Mouse (Mus musculus): ENCODE measurements around the gene Ccr1l1.

The Ccr1l1 gene

DNA sequence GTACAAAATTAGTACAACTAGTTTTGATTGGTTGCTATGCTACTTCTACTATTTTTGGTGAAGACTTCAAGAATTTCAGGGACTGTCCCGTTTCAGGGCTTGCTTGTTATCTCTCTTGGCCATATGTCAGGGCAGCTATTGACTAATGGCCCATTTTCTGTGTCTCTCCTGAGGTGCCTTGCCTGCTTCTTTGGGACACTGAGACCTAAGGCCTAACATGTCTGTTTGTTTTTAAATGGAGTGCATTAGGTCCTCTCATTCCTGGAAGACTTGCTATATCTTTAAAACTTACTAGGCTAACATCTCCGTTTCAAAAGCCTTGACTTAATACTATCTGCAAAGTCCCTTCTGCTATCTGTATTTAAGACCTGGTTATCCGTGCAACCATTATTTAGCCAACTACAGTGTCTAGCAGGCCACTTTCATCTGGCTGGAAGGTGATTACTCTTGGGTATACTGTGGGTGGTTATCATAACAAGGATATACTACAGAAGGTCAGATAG is 20.2 kb downstream of the Ccr1l1 start:
- DNase-seq = no peak

DNA sequence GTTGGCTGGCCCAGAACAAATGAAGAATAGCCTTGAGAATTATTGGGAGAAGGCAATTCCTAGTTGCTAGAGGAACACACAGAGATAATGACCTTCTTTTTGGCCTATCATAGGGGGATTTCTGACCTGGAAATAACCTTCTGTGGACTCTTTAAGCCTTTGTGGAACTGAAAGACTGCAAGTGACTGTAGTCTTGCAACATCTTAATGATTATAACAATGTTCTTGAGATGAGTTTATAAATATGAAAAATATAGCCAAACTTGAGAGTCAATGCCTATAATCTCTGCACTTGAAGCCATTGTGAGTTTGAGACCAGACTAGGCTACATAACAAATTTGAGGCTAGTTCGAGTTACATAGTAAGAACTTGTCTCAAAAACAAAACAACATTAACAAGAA is 21.3 kb downstream of the Ccr1l1 start:
- no peak for DNase-seq

DNA sequence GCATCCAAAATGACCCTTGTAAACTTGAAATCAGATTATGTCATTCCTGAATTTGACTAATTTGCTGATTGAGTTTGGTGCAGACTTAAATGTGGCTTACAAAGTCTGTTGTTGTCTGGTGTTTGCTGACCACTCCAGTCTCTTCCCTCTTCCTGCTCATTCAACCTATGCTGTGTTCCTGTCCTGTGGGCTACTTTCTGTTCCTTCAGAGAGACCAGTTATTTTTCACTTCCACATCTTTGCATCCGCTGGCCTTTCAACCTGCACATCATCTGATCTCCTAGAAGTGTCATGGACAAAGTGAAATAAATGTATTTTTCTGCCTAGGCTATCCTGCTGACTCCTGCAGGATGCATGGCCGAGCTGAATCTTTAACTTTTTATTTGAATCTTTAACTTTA is 24.7 kb downstream of the Ccr1l1 start:
- DNase-seq = no peak

DNA sequence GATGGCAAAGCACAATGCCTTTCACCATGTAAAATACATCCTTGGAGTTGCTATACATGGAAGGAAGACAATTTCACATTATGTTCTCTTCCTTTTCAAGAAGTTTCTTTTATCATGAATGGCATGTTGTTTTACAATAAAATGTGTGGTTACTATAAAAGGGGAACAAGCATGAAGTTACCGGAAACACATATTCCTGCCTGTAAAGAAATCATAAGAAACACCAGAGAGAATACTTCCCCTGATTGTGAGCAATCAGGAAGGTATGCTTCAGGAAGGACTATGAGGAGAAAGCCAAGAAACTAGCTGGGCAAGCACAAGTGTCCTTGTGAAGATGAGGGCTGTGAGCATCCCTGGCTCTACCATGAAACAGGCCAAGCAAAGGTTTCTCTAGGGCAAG is 27.0 kb downstream of the Ccr1l1 start:
- DNase-seq = no peak

DNA sequence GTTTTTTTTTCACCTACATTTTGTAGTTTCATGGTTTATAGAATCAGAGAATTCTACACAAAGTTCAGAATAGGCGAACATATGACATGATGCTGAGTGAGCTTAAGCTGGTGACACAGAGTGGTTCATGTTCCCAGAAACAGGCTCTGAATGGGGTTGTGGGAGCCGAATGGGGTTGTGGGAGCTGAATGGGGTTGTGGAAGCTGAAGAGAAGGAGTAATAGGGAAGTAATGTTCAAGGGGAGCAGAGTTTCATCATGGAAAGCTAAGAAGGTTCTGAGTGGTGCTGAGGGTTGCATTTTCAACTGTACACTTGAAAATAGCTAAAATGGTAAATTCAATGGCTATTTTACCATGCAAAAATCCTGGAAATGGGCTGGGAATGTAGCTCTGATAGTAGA is 28.8 kb downstream of the Ccr1l1 start:
- DNase-seq = no peak

DNA sequence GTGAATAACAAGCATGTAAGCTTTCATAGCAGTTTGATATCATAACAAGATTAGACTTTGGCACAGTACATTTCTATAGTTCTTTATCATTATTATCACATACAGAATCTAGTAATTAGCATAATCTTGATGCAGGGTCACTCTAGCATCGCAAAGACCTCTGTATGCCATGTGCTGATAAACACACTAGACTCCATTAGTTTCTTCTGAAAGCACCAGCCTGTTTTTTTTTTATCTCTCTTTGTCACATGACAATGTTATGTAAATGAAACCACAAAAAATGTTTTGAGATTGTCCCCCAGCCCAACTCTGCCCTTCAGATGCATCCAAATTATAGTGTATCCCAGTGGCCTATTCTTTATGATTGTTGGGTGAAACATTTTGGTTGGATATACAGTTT is 30.4 kb downstream of the Ccr1l1 start:
- no peak for DNase-seq

DNA sequence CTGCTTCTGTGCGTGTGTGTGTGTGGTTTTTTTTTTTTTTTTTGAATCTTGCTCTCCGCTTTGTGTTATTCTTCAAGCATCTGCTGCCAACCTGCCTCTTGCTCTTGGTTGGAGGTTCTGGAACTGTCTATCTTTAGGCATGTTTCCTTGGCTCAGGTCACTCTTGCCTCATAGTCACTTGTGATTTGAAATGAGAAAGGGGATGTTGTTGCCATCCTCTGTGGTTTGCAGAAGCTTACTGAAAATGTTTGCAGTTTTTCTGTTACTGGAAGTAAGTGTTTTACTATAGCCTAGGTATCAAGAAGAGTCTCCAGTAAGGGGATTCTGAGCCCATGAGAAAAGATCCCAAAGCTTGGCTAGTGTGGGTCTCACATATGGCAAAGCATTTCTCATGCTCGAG is 36.2 kb downstream of the Ccr1l1 start:
- DNase-seq = no peak

DNA sequence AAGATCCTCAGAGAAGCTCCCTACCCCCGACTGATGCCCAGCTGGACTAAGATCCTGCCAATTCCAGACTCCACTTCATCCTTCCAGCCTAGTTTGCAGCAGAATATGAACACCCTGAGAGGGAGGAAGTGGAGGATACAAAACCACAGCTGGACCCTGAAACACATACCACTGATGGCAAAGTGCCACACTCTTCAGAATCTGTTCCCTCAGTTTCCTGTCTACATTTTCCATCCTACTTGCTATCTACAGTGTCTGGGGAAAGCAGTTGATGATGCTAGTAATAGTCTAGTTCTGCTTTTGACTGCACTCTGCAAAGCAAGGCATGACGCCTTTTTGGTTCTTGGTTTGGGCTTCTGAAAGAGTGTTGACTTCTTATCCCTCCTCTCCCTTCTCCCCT is 36.9 kb downstream of the Ccr1l1 start:
- no peak for DNase-seq

DNA sequence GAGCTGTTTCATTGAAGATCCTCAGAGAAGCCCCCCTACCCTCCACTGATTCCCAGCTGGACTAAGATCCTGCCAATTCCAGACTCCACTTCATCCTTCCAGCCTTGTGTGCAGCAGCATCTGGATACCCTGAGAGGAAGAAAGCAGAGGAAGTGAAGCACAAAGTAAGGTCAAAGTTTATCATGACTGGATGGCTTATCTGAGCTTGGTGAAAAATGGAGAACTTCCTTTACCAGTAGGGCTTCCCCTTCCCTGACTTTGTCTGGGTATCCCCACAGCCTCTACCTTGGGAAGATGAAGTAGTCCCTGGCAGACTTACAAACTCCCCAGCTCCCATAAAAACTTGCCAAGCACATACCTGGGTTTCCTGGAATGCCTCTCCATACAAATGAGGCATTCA is 37.6 kb downstream of the Ccr1l1 start:
- DNase-seq = no peak

DNA sequence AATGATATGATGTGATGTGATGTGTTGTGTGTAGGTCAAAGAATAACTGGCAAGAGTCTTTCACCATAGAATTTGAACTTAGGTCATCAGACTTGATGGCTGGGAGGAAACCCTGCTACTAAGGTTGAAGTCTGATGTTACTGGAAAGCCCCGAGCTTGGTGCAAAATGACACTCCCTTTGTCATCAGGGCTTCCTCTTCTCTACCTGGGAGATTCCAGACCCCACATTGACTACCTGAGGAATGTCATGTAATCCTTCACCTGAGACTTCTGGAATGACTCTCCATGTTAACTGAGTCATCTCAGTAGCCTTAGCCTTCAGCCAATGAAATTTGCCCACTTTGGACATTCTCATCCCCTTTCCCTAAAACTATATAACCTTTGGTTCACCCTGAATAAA is 38.0 kb downstream of the Ccr1l1 start:
- no peak for DNase-seq

DNA sequence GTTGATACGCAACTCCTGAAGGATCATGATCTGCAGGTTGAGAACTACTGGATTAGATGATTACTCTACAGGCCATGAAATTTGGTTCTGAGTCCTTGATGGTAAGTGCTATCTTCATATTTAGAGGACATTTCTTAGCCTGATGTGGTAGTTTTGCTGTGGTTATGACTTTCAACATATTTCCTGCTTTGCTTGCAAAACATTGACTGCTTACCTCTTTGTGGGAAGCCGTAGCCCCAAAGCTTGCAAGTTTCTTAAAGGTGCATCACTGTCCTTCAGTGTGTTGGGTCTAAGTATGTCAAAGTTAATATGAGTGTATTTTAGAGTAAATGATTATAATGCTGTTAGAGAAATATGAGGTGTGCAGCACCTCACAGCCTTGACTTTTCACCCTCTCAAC is 40.2 kb downstream of the Ccr1l1 start:
- DNase-seq = no peak

DNA sequence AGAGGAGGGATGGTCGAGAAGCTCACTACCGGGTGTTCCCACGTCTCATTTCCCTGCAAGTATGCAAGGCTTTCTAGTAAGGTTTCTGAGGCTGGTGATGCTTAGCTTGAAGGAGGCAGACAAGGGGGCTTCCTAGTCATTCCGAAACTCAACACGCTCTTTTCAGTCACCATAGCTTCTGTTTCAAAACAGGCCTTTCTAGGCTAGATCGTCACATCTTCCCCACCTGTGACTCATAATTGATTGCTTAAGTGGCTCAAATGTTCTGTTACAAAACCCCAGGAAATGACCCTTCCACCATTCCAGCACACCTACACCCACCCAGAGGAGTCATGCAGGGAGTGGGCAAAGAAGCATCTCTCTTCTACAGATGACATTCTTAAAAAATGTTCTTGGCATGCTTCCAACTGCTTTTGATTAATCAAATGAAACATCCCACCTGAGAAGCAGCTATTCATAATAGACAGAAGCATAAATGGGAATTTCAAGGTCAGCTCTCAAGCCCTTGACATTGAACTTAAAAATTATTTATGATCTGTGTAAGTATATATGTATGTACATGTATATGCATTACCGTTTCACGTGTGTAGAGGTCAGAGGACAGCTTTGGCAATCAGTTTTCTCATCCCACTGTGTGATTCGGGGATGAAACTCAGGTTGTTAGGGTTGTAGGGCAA is 41.5 kb downstream of the Ccr1l1 start:
- no peak for DNase-seq

DNA sequence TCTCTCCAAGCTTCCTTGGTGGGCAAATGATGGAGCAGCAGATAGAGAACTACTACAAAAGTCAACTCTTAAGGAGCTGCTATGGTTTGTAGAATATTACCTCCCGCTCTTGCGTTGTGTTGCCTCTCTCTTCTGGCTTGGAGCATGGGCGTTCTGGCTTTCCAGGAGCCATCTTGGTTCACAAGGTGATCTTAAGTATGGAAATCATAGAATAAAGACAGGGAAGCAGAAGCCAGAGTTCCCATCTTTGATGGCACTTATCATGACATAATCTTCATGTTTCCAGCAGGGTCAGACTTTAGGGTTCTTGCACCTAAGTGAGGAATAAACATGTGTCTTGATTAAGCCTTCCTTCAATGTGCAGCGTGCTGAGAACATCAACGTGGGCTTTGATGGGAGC is 42.4 kb downstream of the Ccr1l1 start:
- no peak for DNase-seq

DNA sequence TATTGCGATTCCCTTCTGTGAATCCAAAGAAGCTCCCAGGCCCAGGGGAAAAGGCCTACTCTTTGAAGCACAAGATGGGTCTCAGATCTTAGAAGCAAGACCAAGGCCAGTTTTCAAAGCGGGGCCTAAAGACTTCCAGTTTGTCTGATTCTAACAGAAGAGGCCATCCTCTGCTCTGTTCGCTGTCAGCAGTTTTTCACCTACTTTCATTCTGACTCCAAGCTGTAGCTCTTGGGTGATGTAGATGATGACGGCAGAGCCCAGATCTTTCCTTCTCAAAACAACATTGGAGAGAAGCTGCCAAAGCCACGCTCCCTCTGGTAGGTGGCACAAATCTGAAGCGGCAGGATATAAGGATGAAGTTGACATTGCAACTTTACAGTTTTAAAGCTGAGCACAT is 42.9 kb downstream of the Ccr1l1 start:
- DNase-seq = no peak

DNA sequence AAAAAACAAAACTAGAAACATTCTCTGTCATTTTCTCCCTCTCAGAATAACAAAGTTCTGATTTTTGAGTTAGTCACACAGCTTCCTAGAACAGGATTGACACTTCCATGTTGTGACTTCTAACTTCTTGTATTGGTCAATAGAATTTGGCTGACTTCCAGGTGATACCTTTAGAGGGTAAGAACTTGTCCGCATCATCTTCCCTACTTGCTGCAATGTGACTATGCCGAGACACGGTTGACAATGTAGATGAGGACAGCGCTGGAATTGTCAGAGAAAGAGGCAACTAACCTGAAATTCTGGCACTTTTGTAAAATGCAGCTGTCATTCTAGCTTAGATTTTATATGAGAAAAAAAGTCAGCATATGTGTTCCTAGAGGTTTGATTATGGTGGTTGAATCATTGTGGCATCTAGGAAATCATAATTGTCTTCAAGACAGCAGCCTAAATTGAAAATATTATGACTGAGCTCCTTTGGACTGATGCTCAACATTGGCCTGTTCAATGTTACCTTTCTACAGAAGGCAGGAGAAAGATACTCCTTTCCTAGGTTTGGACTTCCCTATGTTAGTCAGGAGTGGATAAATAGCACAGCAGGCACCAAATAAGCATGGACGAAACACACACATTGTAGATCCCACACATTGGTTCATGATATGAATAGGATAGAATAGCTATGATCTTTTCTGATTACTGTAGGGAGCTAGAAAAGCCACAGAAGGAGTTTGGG is 44.3 kb downstream of the Ccr1l1 start:
- DNase-seq = no peak

DNA sequence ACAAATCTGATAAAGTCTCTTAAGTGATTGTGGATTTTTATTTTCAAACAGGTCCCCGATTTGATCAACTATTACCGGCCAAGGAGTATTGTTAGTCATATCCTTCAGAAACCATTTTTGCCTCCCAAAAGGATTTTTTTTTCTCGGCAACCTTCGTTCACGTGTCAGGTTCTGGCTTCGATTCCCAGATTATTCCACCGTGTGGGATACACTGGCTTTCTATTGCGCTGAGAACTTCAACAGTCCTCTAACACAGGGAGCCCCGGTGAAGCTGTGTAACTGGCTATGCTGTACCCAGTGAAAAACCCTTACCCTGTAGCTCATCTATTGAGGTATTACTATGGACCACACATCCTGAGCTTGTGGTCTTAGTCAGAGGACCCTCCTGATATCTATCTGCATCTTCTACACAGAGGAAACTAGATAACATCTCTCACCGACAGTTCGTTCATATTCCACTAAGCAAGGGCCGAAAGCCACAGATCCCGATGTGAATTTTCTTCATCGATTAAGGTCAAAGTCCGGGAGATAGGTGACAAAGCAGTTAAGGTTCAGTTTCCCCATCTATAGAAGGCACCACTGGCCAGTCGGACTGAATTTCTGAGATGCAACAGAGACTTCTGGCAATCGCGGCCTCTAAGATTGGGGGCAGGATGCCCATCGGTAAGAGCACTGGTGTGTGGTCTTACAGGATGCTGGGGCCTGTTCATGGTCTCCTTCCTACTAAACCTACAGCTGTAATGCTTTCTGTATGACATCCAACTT is 45.1 kb downstream of the Ccr1l1 start:
- DNase-seq = no peak

DNA sequence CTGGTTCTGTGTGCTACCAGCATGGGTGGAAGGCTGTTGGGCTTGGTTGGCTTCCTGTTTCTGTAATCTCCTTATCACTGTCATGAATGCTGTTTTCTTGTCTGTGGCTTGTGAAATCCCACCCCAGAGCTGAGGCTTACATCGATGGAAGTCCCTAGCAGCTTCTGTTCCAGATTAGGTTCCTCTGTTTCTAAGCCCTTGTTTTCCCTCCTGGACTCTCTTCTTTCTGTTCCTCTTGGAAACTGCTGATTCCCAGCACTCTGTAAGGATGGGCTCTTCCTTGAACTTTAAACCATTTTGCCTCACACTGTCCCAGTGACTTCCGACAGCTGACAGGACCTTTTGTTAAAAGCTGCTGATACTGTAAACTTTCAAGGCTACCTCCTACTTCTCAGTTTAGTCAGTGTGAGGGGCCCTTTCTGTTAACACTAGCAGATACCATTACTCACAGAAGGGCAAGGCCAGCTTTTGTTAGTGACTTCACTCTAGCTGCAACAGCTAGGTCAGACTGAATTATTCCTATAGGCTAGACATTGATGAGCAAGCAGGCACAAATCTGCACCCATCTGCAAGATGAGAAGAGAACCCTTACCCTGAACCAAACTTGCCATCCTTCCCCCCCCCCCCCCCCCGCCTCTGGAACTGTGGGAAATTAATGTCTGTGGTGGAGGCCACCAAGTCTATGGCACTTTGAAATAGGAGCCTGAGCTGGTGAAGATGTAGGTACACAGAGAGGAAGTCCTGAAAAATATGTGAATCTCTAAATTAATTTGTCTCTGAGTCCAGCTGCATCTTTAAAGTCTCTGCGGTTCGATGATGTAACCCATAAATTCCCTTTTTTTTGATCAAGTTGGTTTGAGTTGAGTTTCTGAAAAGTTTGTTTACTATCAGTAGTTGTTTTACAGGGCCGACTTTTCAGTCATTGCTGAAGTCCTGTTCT is 46.2 kb downstream of the Ccr1l1 start:
- DNase-seq = no peak

DNA sequence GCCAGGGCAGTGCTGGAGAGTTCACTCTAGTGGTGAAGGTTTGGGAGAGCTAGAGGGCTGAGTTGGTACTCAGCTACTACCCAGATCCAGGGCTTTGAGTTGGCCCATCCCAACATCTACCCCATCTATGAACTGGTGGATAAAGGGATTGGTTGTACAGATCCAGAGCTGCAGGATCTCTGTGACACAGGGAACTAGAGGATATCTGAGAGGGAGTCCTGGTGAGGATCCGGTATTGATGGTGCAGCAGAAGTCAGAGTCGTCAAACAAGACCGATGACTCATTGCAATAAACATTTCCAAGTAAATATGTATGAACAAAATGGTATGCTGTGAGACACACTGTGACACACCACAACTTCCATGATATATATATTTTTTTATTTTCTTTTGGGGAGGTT is 47.3 kb downstream of the Ccr1l1 start:
- no peak for DNase-seq

DNA sequence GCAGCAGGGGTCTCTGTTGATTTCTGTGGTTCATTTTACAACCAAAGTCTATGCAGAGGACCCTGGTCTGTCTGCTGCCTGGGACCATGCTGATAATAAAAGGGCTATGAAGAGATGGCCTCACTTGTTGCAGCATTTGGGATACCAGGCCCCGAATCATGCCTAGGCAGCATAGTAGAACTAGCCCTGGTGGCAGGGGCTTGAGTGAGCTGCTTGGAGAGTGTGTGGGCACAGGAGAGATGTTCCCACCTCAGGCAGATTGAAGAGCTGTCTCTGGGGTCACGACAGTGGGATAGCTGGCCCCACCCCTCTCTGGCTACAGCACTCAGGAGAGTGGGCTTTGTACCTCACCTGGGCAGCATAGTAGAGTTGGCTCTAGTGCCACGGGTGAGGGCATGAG is 47.7 kb downstream of the Ccr1l1 start:
- no peak for DNase-seq

DNA sequence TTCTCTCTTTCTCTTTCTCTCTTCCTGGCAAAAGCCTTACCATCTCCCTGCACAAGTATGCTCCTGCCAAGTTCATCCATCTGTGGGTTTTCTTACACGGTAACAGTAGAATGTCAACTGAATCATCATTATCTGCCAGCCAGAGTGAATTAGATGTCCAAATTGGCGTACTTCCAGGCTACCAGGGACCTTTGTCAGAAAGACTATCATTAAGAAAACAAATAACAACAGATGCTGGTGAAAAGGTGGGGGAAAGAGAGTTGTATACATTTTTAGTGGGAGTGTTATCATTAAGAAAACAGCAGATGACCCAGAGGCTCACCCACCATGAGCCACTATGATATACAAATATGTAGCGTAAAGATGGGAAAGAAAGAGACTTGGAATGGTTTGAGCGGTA is 48.3 kb downstream of the Ccr1l1 start:
- no peak for DNase-seq

DNA sequence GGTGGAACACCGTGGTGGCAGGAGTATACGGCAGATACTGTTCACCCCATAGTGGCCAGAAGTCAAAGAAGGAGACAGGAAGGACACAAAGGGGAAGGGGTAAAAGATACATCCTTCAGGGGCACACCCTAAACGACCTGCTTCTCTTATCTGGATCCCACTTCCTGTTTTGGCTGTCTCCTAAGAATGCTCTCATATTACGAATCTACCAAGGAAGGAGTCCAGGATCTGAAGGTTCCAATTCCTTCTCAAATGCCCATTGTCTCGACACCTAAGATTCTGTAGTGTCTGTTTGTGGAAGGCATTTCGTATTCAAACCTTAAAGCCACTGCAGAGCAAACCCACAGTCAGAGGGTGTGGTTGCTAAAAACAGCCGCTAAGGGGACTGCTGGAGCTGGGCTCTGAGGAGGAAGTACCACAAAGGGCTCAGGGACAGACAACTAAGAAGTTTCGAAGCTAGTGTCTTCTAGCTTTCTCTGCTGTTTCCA is 49.4 kb downstream of the Ccr1l1 start:
- DNase-seq = no peak

DNA sequence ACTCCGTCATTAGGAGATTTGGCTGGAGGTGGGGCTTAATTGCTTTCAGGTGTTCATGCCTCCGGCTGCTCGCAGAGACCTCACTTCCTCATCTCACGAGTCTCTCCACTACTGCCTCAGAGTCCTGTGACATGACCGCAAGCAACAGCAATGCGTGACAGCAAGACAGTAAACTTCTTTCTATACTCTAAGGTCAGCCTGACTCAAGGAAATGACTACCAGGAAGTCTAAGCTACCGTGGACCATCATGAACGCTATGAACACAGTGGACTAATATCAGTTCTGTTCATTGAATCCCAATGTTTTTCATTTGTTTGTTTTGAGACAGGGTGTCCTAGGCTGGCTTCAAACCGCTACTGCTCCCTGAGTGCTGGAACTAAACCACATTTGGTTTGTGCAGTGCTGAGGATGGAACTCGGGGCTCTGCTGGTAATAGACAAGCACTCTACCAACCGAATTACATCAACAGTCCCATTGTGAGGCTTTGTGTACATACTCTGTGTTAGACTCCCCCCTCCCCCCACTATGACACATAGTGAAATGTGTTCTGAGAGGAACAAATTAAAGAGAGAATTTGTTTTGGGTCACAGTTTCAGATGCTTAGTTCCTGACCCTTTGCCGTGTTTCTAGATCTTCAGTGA is 50.0 kb downstream of the Ccr1l1 start:
- no peak for DNase-seq
